Mouse (Mus musculus): Measurements from ENCODE around the gene Slc25a15. TPM values are rescaled to one million over a fixed set of nuclear protein-coding genes. Genes with fewer than 3 reads are reported as not detected.
A peak's percentile ranks its signal among the peaks of the same experiment; 100 is the strongest.

Slc25a15 gene
- 93.6 and 102 TPM in 2 replicates for polyA plus RNA-seq (2015; fragmentation: Nextera tagmentation; extraction: Ambion mirVana)

DNA sequence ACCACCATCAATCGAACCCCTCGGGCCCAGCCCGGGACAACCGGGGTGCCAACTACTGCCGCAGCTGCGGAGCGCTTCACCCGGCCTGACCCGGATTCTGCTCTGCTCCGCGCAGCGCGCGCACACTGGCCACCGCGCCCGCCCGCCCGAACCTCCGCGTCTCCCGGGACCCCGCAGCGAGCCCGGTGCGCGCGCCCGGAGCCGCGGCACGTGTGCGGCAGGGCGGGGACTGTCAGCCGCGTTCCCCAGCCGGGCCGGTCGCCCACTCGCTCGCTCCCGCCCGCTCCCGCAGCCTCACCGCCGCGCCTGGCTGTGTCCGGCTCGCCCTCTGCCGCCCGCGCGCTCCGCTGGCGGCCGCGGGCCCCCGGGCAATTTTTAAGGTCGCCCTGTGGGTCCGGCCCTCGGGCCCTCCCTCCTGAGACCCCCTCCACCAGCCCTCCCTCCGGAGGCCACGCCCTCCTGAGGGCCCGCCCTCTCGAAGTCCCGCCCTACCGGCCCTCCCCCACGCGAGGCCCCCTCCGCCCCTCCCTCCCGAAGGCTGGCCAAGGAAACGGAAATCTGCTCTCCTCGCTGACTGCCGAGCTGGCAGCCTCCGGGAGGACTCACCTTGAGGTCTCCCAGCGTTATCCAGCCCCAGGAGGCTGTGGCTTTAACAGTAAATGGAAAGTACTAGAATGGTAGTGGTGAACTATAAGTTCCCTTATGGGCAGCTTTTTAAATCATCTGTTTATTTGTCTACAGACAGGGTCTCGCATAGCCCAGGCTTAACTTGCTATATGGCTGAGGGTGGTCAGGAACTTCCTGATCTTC is at the start of gene Slc25a15:
Slc25a15 (minus strand) TSS at position 456 of the 810 bp plus-strand sequence.
- under 1% methylated on average over 75 of the region's 77 CpGs for WGBS
- ATAC-seq, result peak; percentile 90

DNA sequence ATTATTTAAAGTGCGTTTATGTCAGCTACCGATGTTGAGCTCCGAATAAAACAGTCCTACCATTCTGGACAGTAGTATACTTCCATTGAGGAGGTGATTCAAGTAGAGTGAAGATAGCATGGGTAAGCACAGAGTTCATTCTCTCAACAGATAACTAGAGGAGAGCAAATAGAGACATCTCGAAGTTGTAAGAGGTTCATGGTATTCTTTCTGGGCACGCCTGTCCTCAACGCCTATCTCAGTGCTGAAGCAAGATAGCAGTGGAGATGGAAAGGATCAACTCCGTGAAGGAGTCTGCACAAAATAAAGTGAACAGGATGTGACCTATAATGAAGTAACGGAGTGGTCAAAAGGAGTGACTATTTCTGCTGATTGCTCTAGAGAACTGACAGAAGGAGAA is 13.6 kb upstream of the Slc25a15 start:
- no peak for ATAC-seq
- peak overlapping the region; percentile 85; the same call in 1 of the 2 replicates for H3K27ac ChIP-seq
- WGBS, result 13% methylated on average over 8 of the region's 8 CpGs

More for the DNA sequence above, at the start of gene Slc25a15:
- Histone ChIP-seq H3K4me2 (replicated peaks) (peak within 1 kb of the TSS; percentile 65), H3K4me3 (replicated peaks) (peak within 1 kb of the TSS; percentile 87), H3K9me3 (no peaks in the 10 kb centered on the region), H3K27ac (peak within 1 kb of the TSS; percentile 91), H3K9ac (peak within 1 kb of the TSS; percentile 71), H3K4me1 (replicated peaks) (no peaks in the 10 kb centered on the region), H3K27me3 (replicated peaks) (no peaks in the 10 kb centered on the region), H3K36me3 (no peaks in the 10 kb centered on the region)

DNA sequence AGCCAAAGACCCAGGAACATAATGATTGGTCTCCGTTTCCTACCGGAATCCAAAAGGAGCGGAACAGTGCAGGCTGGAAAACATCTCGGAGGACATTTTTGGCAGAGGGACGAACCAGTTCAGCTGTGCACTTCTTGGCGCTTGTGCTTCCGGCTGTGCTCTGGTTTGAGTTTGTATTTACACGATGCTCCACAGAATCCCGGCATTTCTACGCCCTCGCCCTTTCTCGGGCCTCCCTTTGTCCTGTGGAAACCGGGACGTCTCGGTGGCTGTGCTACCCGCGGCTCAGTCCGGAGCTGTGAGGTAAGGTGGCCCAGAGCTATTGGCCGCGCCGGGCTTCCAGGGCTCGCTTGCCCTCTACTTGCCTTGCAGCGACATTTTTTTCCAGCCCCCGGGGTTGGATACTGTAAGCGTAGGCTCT is 12.9 kb upstream of the Slc25a15 start, which contains the start of gene Mrps31:
Mrps31 (plus strand) TSS at position 80 of the 421 bp plus-strand sequence.
- Histone ChIP-seq H3K9me3 (no peaks in the 10 kb centered on the region), H3K4me2 (replicated peaks) (peak within 1 kb of the TSS; percentile 76), H3K4me3 (replicated peaks) (peak within 1 kb of the TSS; percentile 83), H3K27ac (peak within 1 kb of the TSS; percentile 85), H3K36me3 (peaks cover 8% of the 10 kb centered on the region; the same call in 1 of the 2 replicates), H3K9ac (peak within 1 kb of the TSS; percentile 90), H3K27me3 (replicated peaks) (no peaks in the 10 kb centered on the region), H3K4me1 (replicated peaks) (no peaks in the 10 kb centered on the region; the same call in 1 of the 2 replicates)
- ATAC-seq, result peak; percentile 84
- 0% methylated on average over 25 of the region's 25 CpGs for WGBS

More for the DNA sequence above, 13.6 kb upstream of the Slc25a15 start:
- peak overlapping the region; percentile 83 for H3K4me3 ChIP-seq (replicated peaks)
- H3K9me3 ChIP-seq, result no peaks in the 10 kb centered on the region
- H3K27me3 ChIP-seq (replicated peaks), result no peaks in the 10 kb centered on the region
- H3K4me1 ChIP-seq (replicated peaks), result no peaks in the 10 kb centered on the region; the same call in 1 of the 2 replicates
- peak overlapping the region; percentile 90 for H3K9ac ChIP-seq
- H3K4me2 ChIP-seq (replicated peaks), result peak overlapping the region; percentile 57
- peaks cover 10% of the 10 kb centered on the region; the same call in 1 of the 2 replicates for H3K36me3 ChIP-seq

DNA sequence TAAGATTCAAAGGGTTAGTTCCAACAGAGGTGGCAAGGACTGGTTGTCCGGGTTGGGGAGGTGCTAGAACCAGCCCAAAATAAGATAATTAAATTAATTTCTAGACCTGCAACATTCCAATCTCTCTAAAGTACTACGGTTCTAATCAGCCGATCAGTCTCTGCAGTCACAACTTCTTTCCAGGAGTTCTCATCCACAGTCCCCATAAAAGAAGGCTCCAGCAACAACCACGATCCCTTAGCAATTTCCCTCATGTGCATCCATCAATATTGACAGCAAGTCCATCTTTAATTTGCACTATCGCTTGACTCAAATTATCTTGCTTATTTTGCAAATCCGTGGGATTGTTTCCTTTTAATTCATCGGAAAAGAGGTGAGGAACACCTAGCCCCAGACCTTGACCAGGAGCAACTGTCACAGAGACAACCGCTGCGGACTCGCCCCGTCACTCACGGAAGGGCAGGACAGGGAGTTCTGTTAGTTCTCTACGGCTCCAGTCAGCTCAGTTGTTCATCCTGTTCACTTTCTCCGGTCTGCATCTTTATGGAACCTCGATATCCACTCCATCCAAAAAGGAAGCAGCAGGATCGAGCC is 12.4 kb upstream of the Slc25a15 start:
- no peaks in the 10 kb centered on the region for H3K9me3 ChIP-seq
- peak overlapping the region; percentile 83 for H3K4me3 ChIP-seq (replicated peaks)
- peak overlapping the region; percentile 76 for H3K4me2 ChIP-seq (replicated peaks)
- H3K4me1 ChIP-seq (replicated peaks), result no peaks in the 10 kb centered on the region; the same call in 1 of the 2 replicates
- WGBS, result 14% methylated on average over 16 of the region's 16 CpGs
- no peaks in the 10 kb centered on the region for H3K27me3 ChIP-seq (replicated peaks)
- H3K36me3 ChIP-seq, result peaks cover 3% of the 10 kb centered on the region; the same call in 1 of the 2 replicates
- peak overlapping the region; percentile 56; the same call in 1 of the 2 replicates for H3K27ac ChIP-seq
- peak overlapping the region; percentile 90 for H3K9ac ChIP-seq
- peak; percentile 60; the same call in 1 of the 2 replicates for ATAC-seq

DNA sequence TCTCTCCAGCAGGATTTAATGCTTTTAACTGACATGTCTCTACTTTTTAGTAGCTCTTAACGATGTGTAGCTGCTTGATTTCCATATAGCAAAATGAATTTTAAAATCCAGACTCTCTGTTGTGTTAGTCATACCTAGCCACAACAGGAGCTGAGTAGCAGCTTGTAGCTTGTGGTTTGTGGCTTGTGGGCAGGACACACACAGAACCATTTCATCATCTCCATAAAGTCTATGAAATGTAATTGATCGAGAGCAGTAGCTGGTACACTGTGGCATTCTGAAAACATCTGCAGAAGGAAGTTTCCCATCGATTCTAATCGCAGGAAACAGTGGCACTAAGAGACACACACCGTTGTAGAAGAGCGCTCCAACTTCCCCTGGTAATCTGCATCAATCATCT is 7.3 kb upstream of the Slc25a15 start:
- Histone ChIP-seq H3K9ac (no peak overlapping the region), H3K27me3 (replicated peaks) (no peaks in the 10 kb centered on the region), H3K4me2 (replicated peaks) (no peak overlapping the region), H3K36me3 (no peaks in the 10 kb centered on the region), H3K4me1 (replicated peaks) (no peaks in the 10 kb centered on the region), H3K27ac (no peak overlapping the region), H3K4me3 (replicated peaks) (no peak overlapping the region), H3K9me3 (no peaks in the 10 kb centered on the region)
- ATAC-seq, result no peak
- WGBS, result 65% methylated on average over 6 of the region's 6 CpGs

DNA sequence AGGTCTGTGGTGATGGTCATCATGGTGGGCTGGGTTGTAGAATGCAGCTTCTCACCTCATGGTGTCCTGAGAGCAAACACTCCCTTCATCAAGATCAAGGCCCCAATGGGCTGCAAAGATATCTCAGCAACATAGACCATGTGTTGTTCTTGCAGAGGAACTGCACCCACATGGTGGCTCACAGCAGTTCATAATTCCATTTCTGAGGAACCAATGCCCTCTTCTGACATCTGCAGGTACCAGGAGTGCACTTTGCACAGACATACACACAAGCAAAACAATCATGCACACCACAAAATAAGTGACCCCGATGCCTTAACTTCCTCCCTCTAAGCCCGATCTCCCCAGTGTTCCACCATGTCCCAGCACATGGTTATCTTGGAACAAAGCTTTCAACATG is 4.8 kb upstream of the Slc25a15 start:
- Histone ChIP-seq H3K9me3 (no peaks in the 10 kb centered on the region), H3K27ac (no peak overlapping the region), H3K4me1 (replicated peaks) (no peaks in the 10 kb centered on the region), H3K4me3 (replicated peaks) (no peak overlapping the region), H3K36me3 (no peaks in the 10 kb centered on the region), H3K27me3 (replicated peaks) (no peaks in the 10 kb centered on the region), H3K4me2 (replicated peaks) (no peak overlapping the region), H3K9ac (no peak overlapping the region)
- WGBS, result 89% methylated on average over 2 of the region's 2 CpGs
- ATAC-seq, result no peak

DNA sequence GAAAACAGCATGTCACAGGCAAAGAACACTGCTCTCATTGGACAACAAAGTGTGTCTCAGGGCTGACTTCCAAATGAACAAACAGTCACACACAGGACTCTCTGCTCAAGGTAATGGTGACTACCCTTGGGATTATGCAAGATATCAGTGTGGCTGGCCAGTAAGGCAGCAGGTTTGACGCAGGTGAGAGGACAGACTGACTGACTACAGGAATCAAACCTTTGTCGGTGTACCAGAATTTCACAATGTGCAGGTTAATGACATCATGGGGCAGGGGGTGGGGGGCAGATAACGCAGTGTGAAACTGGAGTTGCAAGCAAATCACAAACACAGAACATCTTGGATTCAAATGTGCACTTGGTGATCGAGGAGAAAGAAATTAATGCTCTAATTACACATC is 2.2 kb upstream of the Slc25a15 start:
- Histone ChIP-seq H3K27me3 (replicated peaks) (no peaks in the 10 kb centered on the region), H3K4me1 (replicated peaks) (no peaks in the 10 kb centered on the region), H3K9me3 (no peaks in the 10 kb centered on the region), H3K36me3 (no peaks in the 10 kb centered on the region), H3K27ac (no peak overlapping the region), H3K9ac (no peak overlapping the region), H3K4me3 (replicated peaks) (no peak overlapping the region), H3K4me2 (replicated peaks) (no peak overlapping the region)
- ATAC-seq, result no peak
- WGBS, result 86% methylated on average over 4 of the region's 4 CpGs

DNA sequence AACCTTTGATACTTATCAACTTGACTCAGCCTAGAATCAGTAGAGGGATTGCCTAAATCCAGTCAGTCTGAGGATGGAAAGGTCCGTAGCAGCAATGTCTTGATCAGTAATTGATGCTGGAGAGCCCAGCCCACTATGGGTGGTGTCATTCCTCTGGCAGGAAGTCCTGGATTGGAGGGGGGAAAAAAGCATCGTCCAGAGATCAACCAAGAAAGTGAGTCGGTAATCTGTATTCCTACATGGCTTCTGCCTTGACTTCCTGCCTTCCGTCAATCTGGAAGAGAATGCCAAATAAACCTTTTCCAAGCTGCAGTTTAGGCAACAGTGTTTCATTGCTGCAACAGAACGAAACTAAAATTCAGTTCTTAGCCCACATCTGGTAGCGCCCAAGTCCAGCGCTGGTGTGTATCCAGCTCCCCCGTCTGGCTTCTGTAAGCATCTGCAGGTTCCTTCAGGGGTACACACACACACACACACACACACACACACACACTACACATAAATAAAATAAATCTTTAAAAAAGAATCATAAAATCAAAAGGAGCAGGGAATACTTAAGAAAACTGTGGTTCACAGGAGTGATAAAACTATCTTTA is 986 bp upstream of the Slc25a15 start:
- Histone ChIP-seq H3K27ac (no peak overlapping the region; the same call in 1 of the 2 replicates), H3K4me1 (replicated peaks) (no peaks in the 10 kb centered on the region), H3K27me3 (replicated peaks) (no peaks in the 10 kb centered on the region), H3K4me2 (replicated peaks) (peak overlapping the region; percentile 65), H3K4me3 (replicated peaks) (peak overlapping the region; percentile 87), H3K9ac (no peak overlapping the region), H3K36me3 (no peaks in the 10 kb centered on the region), H3K9me3 (no peaks in the 10 kb centered on the region)
- 76% methylated on average over 8 of the region's 8 CpGs for WGBS
- no peak for ATAC-seq

DNA sequence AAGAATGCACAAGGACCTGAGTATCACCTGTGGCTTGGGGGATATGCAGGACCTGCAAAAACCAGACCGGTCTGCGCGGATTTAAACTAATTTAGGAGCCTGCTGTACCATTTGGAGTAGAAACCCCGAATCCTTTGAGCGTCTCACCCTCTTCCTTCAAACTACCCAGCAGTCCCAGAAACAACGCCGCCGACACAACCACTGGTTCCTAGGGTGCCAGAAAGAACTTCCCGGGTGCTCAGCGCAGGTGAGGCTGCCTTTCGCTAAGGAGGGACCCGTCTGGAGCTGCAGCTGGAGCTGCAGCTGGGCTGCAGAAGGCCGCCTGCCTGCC is 621 bp downstream of the Slc25a15 start:
- no peaks in the 10 kb centered on the region for H3K27me3 ChIP-seq (replicated peaks)
- ATAC-seq, result no peak
- H3K9me3 ChIP-seq, result no peaks in the 10 kb centered on the region
- no peaks in the 10 kb centered on the region for H3K36me3 ChIP-seq
- peak overlapping the region; percentile 71 for H3K9ac ChIP-seq
- H3K4me3 ChIP-seq (replicated peaks), result peak overlapping the region; percentile 87
- peak overlapping the region; percentile 65 for H3K4me2 ChIP-seq (replicated peaks)
- no peaks in the 10 kb centered on the region for H3K4me1 ChIP-seq (replicated peaks)
- H3K27ac ChIP-seq, result peak overlapping the region; percentile 91
- 1% methylated on average over 13 of the region's 13 CpGs for WGBS

DNA sequence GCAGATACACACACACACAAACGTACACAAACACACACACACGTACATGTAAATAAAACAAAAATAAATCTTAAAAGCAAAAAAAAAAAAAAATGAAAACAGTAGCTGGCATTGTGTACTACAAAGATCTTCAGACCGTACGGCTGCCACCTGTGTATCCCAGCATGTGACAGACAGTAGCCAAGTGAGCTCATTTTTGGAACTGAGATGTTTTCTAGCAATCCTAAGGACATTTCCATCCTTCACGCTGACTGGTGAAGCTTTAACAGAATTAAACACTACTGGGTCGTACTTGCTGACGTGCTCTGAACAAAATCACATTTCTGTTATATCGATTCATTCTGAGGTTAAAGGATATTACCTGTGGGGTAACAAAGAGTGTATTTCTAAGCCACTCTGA is 3.1 kb downstream of the Slc25a15 start:
- Histone ChIP-seq H3K9me3 (no peaks in the 10 kb centered on the region), H3K9ac (no peak overlapping the region), H3K4me1 (replicated peaks) (0 out of 2 replicates have a peak, but pooled peaks cover 2% of the 10 kb centered on the region), H3K27ac (peak overlapping the region; percentile 59; the same call in 1 of the 2 replicates), H3K4me3 (replicated peaks) (no peak overlapping the region), H3K4me2 (replicated peaks) (0 out of 2 replicates have a peak overlapping the region, but pooled peaks have one; percentile 28), H3K27me3 (replicated peaks) (no peaks in the 10 kb centered on the region), H3K36me3 (no peaks in the 10 kb centered on the region)
- ATAC-seq, result no peak
- WGBS, result 92% methylated on average over 8 of the region's 8 CpGs

DNA sequence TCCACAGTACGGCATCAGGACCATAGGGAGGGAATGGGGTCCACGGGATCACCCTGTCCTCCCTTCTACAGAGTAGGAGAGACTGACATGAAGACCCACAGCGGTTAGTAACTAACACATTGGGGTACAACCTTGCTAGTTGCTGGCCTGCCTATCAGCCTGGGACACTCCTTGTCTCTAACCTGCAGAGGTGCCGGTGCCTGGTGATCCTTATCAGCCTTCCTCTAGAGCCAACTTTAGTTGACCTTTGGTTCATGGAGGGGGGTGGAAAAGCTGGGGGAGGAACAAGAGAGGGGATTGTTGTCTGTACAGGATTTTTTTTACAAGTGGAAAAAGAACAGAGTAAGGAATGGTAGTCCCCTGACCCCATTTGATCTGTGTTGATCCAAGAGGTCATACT is 3.9 kb downstream of the Slc25a15 start:
- Histone ChIP-seq H3K4me3 (replicated peaks) (no peak overlapping the region), H3K27ac (peak overlapping the region; percentile 59), H3K9ac (no peak overlapping the region), H3K9me3 (no peaks in the 10 kb centered on the region), H3K36me3 (peaks cover 4% of the 10 kb centered on the region; the same call in 1 of the 2 replicates), H3K4me2 (replicated peaks) (peak overlapping the region; percentile 28), H3K4me1 (replicated peaks) (0 out of 2 replicates have a peak, but pooled peaks cover 4% of the 10 kb centered on the region), H3K27me3 (replicated peaks) (no peaks in the 10 kb centered on the region)
- ATAC-seq, result peak; percentile 32
- whole genome bisulfite sequencing, result 55% methylated on average over 4 of the region's 4 CpGs
